Mouse (Mus musculus) intestine, embryonic 14.5 days (tissue): ENCODE data around the gene Setd1a. TPM values are rescaled to one million over a fixed set of nuclear protein-coding genes. Genes with fewer than 3 reads are reported as not detected.
A peak's percentile ranks its signal among the peaks of the same experiment; 100 is the strongest.

ENCODE experiments used
- ATAC-seq: fragments of 200-750 bp; cut with Nextera tagmentation; replicated peaks from 2 replicates; pipeline ENCODE4 v1.8.0; 2017; ENCODE audit warnings: low read depth, moderate number of reproducible peaks, moderate TSS enrichment, moderate library complexity; ENCODE audit not compliant: low FRiP score, low TSS enrichment
- DNase-seq: peaks from one replicate; pipeline ENCODE4 v3.0.0-alpha.2; 2018; ENCODE audit warnings: low spot score
- H3K27ac ChIP-seq: fragments of 300-500 bp; sonication (generic); 2 replicates; pipeline ENCODE4 v1.5.1; 2014; ENCODE audit warnings: low read depth, mild to moderate bottlenecking, control low read depth
- H3K27me3 ChIP-seq: fragments of 300-500 bp; sonication (generic); replicated peaks from 2 replicates; pipeline ENCODE4 v1.6.1; 2014; ENCODE audit warnings: low read length, control low read depth; ENCODE audit not compliant: control insufficient read depth, insufficient read depth
- H3K36me3 ChIP-seq: fragments of 300-500 bp; sonication (generic); 2 replicates; pipeline ENCODE4 v1.6.1; 2014; ENCODE audit warnings: low read length, control low read depth; ENCODE audit not compliant: control insufficient read depth, insufficient read depth
- H3K4me1 ChIP-seq: fragments of 300-500 bp; sonication (generic); replicated peaks from 2 replicates; pipeline ENCODE4 v1.6.1; 2014; ENCODE audit warnings: low read length, control low read depth, mixed read lengths; ENCODE audit not compliant: control insufficient read depth, insufficient read depth
- H3K4me2 ChIP-seq: fragments of 300-500 bp; sonication (generic); 2 replicates; pipeline ENCODE4 v1.6.1; 2014; ENCODE audit warnings: low read length
- H3K4me3 ChIP-seq: fragments of 300-500 bp; sonication (generic); 2 replicates; pipeline ENCODE4 v1.5.1; 2014; ENCODE audit warnings: low read depth, low read length, control low read depth, mixed read lengths
- H3K9ac ChIP-seq: fragments of 300-500 bp; sonication (generic); 2 replicates; pipeline ENCODE4 v1.6.1; 2014; ENCODE audit warnings: mild to moderate bottlenecking, low read length
- H3K9me3 ChIP-seq: fragments of 300-500 bp; sonication (generic); 2 replicates; pipeline ENCODE4 v1.6.1; 2016; ENCODE audit warnings: low read length, control low read depth; ENCODE audit not compliant: control insufficient read depth
- WGBS: fragments of 180-500 bp; shearing (Covaris S2); extraction: QIAGEN DNeasy Blood & Tissue Kit; methylation state at CpG from one replicate; pipeline ENCODE4 v1.1.7; 2014; 5-methylcytosine and 5-hydroxymethylcytosine counted together
- polyA plus RNA-seq: library from polyadenylated mRNA; unstranded; fragments of >200 nt; fragmentation: Nextera tagmentation; extraction: Ambion mirVana; gene quantifications from 2 replicates; pipeline ENCODE4 v1.2.1, GENCODE M21; 2014

Gene Setd1a
- polyA plus RNA-seq, 1 experiment from 2014 or later: 25.0 TPM

GRCm38 (mm10) chr7:127777474-127778266 is 1.2 kb downstream of the Setd1a start:
- Histone ChIP-seq H3K36me3 (peaks cover 44% of the 10 kb centered on the region), H3K9ac (peak overlapping the region; percentile 87), H3K4me3 (peak overlapping the region; percentile 87), H3K9me3 (no peaks in the 10 kb centered on the region), H3K27me3 (no peaks in the 10 kb centered on the region), H3K4me2 (peak overlapping the region; percentile 85), H3K4me1 (peaks cover 10% of the 10 kb centered on the region), H3K27ac (peak overlapping the region; percentile 97)
- DNase-seq (peak; percentile 86), ATAC-seq (peak; percentile 33)
- whole genome bisulfite sequencing: 3% methylated on average over 54 of the region's 66 CpGs

DNA sequence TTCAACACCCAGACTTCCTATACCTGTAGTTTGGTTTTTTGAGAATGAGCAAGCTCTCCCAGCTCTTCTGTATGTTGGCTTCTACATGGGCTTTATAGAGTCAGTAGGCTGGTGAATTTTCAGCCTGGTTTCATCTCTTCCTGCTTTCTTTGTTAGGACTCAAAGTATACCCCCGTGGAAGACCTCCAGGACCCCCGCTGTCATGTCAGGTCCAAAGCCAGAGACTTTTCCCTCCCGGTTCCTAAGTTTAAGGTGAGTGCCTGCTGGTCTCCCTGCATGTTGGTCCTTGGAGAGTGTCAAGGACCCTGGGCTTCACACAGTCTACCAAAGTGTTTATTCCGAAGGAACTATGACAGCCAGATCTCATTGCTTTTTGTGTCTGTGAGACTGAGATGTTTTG is 1.9 kb downstream of the Setd1a start:
- DNase-seq: no peak
- 82% methylated on average over 4 of the region's 4 CpGs for WGBS
- peak overlapping the region; percentile 87 for H3K9ac ChIP-seq
- H3K27me3 ChIP-seq: no peaks in the 10 kb centered on the region
- H3K27ac ChIP-seq: no peak overlapping the region
- H3K4me2 ChIP-seq: peak overlapping the region; percentile 85
- H3K36me3 ChIP-seq: peaks cover 49% of the 10 kb centered on the region
- no peak for ATAC-seq
- H3K4me1 ChIP-seq: peaks cover 10% of the 10 kb centered on the region
- H3K9me3 ChIP-seq: no peaks in the 10 kb centered on the region
- peak overlapping the region; percentile 87 for H3K4me3 ChIP-seq

DNA sequence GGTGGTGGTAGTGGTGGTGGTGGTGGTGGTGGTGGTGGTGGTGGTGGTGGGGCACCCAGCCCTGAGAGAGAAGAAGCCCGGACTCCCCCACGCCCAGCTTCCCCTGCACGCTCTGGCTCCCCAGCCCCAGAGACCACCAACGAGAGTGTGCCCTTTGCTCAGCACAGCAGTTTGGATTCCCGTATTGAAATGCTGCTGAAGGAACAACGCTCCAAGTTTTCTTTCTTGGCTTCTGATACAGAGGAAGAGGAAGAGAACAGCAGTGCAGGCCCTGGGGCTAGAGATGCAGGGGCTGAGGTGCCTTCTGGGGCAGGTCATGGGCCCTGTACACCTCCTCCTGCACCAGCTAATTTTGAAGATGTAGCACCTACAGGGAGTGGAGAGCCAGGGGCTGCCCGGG is 8.8 kb downstream of the Setd1a start, which contains the start of gene Gm49388:
Gm49388 (plus strand) TSS at position 301 of the 400 bp plus-strand sequence.
- Histone ChIP-seq H3K9ac (no peak within 1 kb of the TSS), H3K36me3 (peaks cover 97% of the 10 kb centered on the region), H3K4me3 (no peak within 1 kb of the TSS), H3K9me3 (no peaks in the 10 kb centered on the region), H3K4me2 (no peak within 1 kb of the TSS), H3K4me1 (no peaks in the 10 kb centered on the region), H3K27ac (no peak within 1 kb of the TSS), H3K27me3 (no peaks in the 10 kb centered on the region)
- no peak for DNase-seq
- ATAC-seq: no peak
- WGBS: 94% methylated on average over 7 of the region's 7 CpGs

- no peak overlapping the region for H3K27ac ChIP-seq
- DNase-seq (no peak), ATAC-seq (no peak)
- whole genome bisulfite sequencing: 92% methylated on average over 23 of the region's 23 CpGs
- H3K9me3 ChIP-seq: no peaks in the 10 kb centered on the region
- peaks cover 80% of the 10 kb centered on the region for H3K36me3 ChIP-seq
- H3K4me1 ChIP-seq: no peaks in the 10 kb centered on the region; the same call in 1 of the 2 replicates
- no peaks in the 10 kb centered on the region for H3K27me3 ChIP-seq
- no peak overlapping the region for H3K4me2 ChIP-seq
- no peak overlapping the region for H3K9ac ChIP-seq
- no peak overlapping the region for H3K4me3 ChIP-seq
Observed at GRCm38 (mm10) chr7:127797076-127797845, 20.8 kb downstream of the Setd1a start.

DNA sequence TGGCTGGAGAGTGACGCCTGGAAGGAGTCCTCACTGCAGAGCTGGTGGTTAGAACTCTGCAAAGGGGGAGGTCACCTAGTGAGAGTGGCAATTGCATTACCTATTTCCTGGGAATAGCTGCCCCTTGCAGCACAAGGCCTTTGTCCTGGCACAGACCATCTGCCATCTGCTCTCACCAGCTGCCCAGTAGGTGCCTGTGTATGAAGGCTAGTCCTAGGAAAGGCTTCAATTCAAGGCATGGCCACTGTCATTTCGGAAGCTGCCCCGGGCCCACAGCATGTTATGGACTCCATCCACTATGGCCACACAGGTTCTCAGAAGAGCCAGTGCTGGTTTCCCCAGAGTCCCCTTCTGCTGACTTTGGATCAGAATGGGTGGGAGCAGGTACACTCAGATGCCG is 22.1 kb downstream of the Setd1a start:
- no peaks in the 10 kb centered on the region for H3K27me3 ChIP-seq
- H3K4me1 ChIP-seq: no peaks in the 10 kb centered on the region; the same call in 1 of the 2 replicates
- H3K9ac ChIP-seq: no peak overlapping the region
- no peak overlapping the region for H3K4me2 ChIP-seq
- no peak overlapping the region for H3K4me3 ChIP-seq
- 90% methylated on average over 4 of the region's 4 CpGs for WGBS
- no peak for DNase-seq
- H3K27ac ChIP-seq: no peak overlapping the region
- peaks cover 75% of the 10 kb centered on the region for H3K36me3 ChIP-seq
- ATAC-seq: no peak
- no peaks in the 10 kb centered on the region for H3K9me3 ChIP-seq

DNA sequence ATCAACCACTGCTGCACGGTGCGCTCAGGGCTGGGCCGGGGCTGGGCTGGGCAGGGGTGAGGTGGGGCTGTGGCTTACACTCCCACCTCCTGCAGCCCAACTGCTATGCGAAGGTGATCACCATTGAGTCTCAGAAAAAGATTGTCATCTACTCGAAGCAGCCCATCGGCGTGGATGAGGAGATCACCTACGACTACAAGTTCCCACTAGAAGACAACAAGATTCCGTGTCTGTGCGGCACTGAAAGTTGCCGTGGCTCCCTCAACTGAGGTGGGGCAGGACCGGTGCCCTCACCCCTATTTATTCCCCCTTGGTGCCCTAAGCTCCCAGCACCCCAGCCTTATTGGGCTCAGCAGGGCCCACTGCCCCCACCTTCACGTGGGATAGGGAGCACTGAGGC is 22.7 kb downstream of the Setd1a start:
- H3K4me2 ChIP-seq: no peak overlapping the region
- H3K27ac ChIP-seq: no peak overlapping the region
- H3K4me1 ChIP-seq: no peaks in the 10 kb centered on the region; the same call in 1 of the 2 replicates
- H3K4me3 ChIP-seq: no peak overlapping the region
- WGBS: 92% methylated on average over 13 of the region's 13 CpGs
- no peak overlapping the region for H3K9ac ChIP-seq
- DNase-seq (no peak), ATAC-seq (no peak)
- peaks cover 69% of the 10 kb centered on the region for H3K36me3 ChIP-seq
- no peaks in the 10 kb centered on the region for H3K9me3 ChIP-seq
- H3K27me3 ChIP-seq: no peaks in the 10 kb centered on the region

DNA sequence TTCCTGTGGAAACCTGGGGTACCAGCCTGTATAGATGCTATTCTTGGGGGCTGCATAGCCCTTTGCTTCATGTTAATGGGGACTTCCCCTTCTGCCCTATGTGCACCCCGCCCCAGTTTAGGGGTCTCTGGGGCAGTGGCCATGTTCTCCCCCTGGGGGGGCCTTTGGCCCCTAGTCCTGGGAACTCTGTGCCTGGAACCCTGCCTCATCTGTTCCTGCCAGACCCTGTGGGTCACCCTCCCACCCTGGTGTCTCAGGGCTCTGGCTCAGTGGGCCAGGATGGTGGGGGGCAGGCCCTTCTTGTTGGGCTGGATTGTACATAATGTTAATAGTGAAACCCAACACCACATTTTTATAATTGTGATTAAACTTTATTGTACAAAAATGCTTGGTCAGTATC is 23.3 kb downstream of the Setd1a start:
- DNase-seq (no peak), ATAC-seq (no peak)
- H3K9ac ChIP-seq: no peak overlapping the region
- H3K27ac ChIP-seq: no peak overlapping the region
- no peak overlapping the region for H3K4me2 ChIP-seq
- H3K9me3 ChIP-seq: no peaks in the 10 kb centered on the region
- no peaks in the 10 kb centered on the region; the same call in 1 of the 2 replicates for H3K4me1 ChIP-seq
- H3K36me3 ChIP-seq: peaks cover 66% of the 10 kb centered on the region
- 88% methylated on average over 1 of the region's 1 CpGs for WGBS
- no peaks in the 10 kb centered on the region for H3K27me3 ChIP-seq
- H3K4me3 ChIP-seq: no peak overlapping the region

DNA sequence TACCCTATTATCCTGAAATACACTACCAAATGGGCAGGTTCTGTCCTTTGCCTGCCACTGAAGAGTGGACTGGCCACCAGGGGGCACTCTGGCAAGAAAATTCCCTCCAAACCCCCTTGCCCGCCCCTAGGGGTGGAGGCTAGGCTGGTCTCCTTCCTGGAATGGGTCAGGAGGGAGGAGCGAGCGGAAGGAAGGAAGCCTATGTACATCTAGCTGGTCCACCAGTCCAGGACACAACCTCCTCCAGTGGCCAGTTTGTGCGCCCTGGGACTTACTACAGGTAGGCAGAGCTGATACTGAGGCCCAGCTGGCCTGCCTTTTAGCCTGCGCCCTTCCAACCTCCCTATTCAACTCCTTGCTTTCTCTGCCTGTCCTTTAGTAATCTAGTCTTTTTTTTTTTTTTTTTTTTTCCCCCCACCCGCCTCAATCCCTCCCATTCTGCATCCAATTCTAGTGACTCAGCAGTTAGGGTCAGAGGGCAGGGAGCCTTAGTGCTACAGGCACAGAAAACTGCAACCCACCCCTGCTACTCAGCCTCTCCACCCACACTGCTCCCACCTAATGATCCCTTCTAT is 24.1 kb downstream of the Setd1a start, which contains the start of gene Hsd3b7:
Hsd3b7 (plus strand) TSS at position 170 of the 575 bp plus-strand sequence.
- Histone ChIP-seq H3K4me3 (peak within 1 kb of the TSS; percentile 13), H3K4me1 (no peaks in the 10 kb centered on the region; the same call in 1 of the 2 replicates), H3K9me3 (no peaks in the 10 kb centered on the region), H3K27me3 (no peaks in the 10 kb centered on the region), H3K9ac (0 out of 2 replicates have a peak within 1 kb of the TSS, but pooled peaks have one; percentile 29), H3K36me3 (peaks cover 58% of the 10 kb centered on the region), H3K4me2 (peak within 1 kb of the TSS; percentile 44), H3K27ac (no peak within 1 kb of the TSS)
- ATAC-seq: peak; percentile 88
- peak; percentile 97 for DNase-seq
- WGBS: 27% methylated on average over 6 of the region's 6 CpGs
